Mouse (Mus musculus) heart, adult 10 weeks (tissue): ENCODE measurements around the gene Spast. TPM values are rescaled to one million over a fixed set of nuclear protein-coding genes. Genes with fewer than 3 reads are reported as not detected.

ENCODE experiments used
- polyA plus RNA-seq: library from polyadenylated mRNA; stranded (reverse); fragments of 350-450 nt; fragmentation: Illumina TruSeq; extraction: RNeasy Lipid Tissue Mini Kit (QIAGEN cat#74804); gene quantifications from one replicate; pipeline ENCODE4 v1.2.3, GENCODE M21; 2014; ENCODE audit warnings: low read depth, low replicate concordance

Gene Spast
- polyA plus RNA-seq: 20.3 TPM

DNA sequence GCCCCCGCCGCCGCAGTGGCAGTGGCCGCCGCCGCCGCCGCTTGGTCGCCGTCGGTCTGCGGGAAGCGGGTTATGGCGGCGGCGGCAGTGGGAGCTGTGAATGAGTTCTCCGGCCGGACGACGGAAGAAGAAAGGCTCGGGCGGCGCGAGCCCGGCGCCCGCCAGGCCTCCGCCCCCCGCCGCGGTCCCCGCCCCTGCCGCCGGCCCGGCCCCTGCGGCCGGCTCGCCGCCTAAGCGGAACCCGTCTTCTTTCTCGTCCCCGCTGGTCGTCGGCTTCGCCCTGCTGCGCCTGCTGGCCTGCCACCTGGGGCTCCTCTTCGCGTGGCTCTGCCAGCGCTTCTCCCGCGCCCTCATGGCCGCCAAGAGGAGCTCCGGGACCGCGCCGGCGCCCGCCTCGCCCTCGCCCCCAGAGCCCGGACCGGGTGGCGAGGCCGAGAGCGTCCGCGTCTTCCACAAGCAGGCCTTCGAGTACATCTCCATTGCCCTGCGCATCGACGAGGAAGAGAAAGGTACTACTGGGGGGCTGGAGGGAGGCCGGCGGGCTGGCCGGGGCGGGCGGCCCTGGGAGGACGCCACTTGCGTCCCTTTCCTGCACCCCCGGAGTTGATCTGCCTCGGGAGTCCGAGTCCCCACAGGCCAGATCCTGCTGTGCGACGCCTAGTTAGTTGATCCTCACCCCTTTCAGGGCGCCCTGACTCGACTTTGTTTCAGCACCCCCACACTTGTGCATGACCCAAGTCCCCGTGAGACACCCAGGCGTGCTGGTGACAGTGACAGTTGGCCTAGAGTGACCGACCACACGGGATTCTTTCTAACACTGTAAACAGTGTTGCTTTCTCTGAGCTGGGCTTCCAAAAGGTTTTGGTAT is at the start of gene Spast:
TSS of gene Spast (plus strand) at position 51 of the 868 bp plus-strand sequence.

DNA sequence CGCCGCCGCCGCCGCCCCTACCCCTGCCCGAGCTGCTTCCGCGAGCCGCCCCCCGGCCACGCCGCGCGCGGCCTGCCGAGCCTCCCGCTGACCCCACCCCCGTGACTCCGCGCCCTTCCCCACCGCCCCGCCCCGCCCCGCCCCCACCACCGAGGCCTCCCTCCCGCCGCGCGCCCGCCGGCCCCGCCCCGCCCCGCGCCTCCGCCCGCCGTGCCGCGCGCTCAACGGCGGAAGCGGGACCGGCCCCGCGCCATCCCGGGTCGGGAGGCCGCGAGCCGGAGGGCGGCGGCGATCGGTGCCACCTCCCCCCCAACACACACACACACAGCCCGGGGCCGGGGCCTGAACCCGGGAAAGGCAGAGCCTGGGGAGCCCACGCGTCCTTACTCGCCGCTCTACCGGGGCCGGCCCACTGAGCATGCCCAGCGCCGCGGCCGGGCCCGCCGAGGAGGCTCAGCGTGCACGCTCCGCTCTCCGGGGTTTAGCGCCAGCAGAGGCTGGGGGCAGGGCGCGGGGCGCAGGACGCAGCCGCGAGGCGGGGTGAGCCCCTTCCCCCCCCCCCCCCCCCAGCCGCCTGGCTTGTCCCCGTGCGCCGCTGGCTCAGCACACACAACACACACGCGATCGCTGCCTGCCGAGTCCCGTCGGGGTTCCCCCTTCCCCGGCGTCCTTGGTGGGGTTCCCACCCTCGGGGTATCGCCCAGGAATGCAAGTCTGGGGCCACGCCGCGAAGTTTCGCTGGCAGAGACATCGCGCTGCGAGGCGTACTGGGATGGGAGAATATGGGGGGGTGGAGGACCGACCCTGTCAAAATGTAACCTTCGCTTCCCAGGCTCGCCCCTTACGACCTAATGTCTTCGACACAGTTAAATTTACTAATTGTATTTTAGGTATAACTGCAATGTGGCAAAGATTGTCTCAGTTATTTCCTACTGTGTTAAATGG is 43.5 kb upstream of the Spast start, which contains the start of gene Memo1:
TSS of gene Memo1 (minus strand) at position 496 of the 945 bp plus-strand sequence.

DNA sequence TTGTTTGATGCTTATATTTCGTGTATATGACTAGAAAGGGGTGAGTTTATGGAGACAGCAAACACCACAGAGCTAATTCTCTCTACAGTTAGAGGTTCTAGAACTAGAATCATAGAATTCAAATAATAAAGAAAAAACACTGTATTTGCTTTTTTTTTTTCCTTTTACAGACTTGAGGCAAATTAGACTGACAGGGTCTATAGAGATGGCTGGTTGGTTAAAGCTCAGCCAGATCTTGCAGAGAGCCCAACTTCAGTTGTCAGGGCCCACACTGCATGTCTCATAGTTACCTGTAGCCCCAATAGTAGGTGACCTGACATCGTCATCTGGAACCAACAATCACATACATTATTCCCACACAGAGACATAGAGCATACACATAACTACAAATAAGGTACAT is 14.9 kb upstream of the Spast start, which contains the start of gene Dpy30:
TSS of gene Dpy30 (minus strand) at position 101 of the 400 bp plus-strand sequence.

DNA sequence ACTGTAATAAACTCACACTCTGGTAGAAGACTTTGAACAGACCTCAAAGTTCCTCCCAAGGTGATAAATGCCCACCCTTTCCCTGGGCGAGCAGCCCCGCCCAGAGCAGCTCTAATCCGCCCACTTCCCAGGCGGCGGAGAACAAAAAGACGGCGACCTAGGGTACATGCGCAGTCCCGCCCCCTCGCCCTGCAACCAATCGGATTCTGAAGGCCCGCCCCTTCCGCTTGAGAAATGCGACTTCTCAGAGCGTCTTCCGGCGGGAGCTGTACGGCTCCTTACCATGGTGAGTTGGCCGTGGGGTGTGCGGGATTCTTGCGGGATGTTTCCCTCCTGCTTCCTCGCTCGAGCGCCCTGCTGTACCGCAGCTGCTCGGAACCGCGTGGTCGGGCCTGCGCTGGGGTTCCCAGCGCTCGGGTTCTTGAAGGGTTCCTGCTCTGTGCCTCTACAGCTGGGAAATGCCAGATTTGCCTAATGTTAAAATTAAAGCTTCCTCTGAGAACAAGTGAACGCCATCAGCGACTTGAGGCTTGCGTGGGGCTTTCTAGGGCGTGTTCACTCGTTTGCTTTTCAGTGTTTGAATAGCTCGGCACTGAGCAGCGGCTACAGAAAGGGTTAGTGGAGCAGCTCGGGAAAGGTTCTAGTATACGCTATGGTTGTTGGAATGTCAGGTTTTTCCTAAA is 56.7 kb downstream of the Spast start, which contains the start of gene Slc30a6:
TSS of gene Slc30a6 (plus strand) at position 226 of the 683 bp plus-strand sequence.

Other genes with a start within 250 kb of the Spast start
- gene Memo1, start 43.5 kb upstream of the Spast start, polyA plus RNA-seq: 69.8 TPM
- 68.3 TPM for gene Dpy30, start 15.0 kb upstream of the Spast start, polyA plus RNA-seq
- gene Slc30a6, start 56.6 kb downstream of the Spast start, polyA plus RNA-seq: 11.5 TPM
- 0.31 TPM for gene Nlrc4, start 120.2 kb downstream of the Spast start, polyA plus RNA-seq
- 48.4 TPM for gene Yipf4, start 150.5 kb downstream of the Spast start, polyA plus RNA-seq
- 45.1 TPM for gene Birc6, start 189.3 kb downstream of the Spast start, polyA plus RNA-seq